Mouse (Mus musculus) CH12.LX (cell line): ENCODE measurements around the gene Fhit.

Experiments used
- BHLHE40 ChIP-seq: IDR thresholded peaks from 2 replicates; pipeline ENCODE4 v1.6.1; 2011; ENCODE audit warnings: mild to moderate bottlenecking, low read depth, low read length, improper control_type of control experiment
- CTCF ChIP-seq, 2 experiments: IDR thresholded peaks in 1 of 2; conservative IDR thresholded peaks in 1 of 2; 2 replicates each; pipeline ENCODE4 v1.5.1; 2011 to 2012; ENCODE audit warnings: low read depth in 2 of 2, low read length in 2 of 2, improper control_type of control experiment in 1 of 2, inconsistent platforms in 1 of 2, mild to moderate bottlenecking in 1 of 2, moderate library complexity in 1 of 2
- EP300 ChIP-seq: IDR thresholded peaks from 2 replicates; pipeline ENCODE4 v1.6.1; 2011; ENCODE audit warnings: low read length, improper control_type of control experiment
- ETS1 ChIP-seq: conservative IDR thresholded peaks from 2 replicates; pipeline ENCODE4 v1.6.1; 2012; ENCODE audit warnings: low read depth, mild to moderate bottlenecking, inconsistent platforms, low read length, improper control_type of control experiment, moderate library complexity
- HCFC1 ChIP-seq: IDR thresholded peaks from 2 replicates; pipeline ENCODE4 v1.6.1; 2012; ENCODE audit warnings: low read depth, mild to moderate bottlenecking, inconsistent platforms, low read length, improper control_type of control experiment
- MAFK ChIP-seq: IDR thresholded peaks from 2 replicates; pipeline ENCODE4 v1.6.1; 2011; ENCODE audit warnings: low read length, improper control_type of control experiment; ENCODE audit not compliant: insufficient replicate concordance
- MAX ChIP-seq: IDR thresholded peaks from 2 replicates; pipeline ENCODE4 v1.6.1; 2011; ENCODE audit warnings: low read length, improper control_type of control experiment
- POLR2A ChIP-seq: IDR thresholded peaks from 2 replicates; pipeline ENCODE4 v1.6.1; 2011; ENCODE audit warnings: low read depth, mild to moderate bottlenecking, improper control_type of control experiment, low read length
- POLR2AphosphoS2 ChIP-seq: IDR thresholded peaks from 2 replicates; pipeline ENCODE4 v1.6.1; 2011; ENCODE audit warnings: low read depth, low read length, improper control_type of control experiment
- RCOR1 ChIP-seq: conservative IDR thresholded peaks from 2 replicates; pipeline ENCODE4 v1.6.1; 2012; ENCODE audit warnings: low read depth, mild to moderate bottlenecking, inconsistent platforms, low read length, improper control_type of control experiment
- TBP ChIP-seq: conservative IDR thresholded peaks from 2 replicates; pipeline ENCODE4 v1.6.1; 2011; ENCODE audit warnings: low read depth, low read length, improper control_type of control experiment
- TCF12 ChIP-seq: IDR thresholded peaks from 2 replicates; pipeline ENCODE4 v1.6.1; 2014; ENCODE audit warnings: low read depth, mild to moderate bottlenecking, inconsistent platforms, low read length, improper control_type of control experiment

DNA sequence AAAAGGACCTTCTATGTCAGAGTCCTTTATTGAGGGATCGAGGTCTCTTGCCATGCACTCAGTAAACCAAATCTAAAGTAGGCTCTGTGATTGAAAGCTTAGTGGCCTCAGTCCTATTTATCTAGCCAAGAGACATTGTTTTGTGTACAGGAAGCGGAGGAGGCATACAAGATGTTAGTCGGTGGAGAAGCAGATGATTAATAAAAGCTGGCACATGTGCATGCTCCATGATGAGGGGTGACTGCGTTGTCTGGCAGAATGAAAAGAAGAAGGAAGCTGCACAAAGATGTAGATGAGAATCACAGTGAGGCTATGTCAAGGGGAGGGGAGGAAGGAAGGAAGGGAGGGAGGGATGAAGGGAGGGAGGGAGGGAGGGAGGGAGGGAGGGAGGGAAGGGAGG, 481.8 kb downstream of the Fhit start:
- TF ChIP-seq POLR2AphosphoS2 (no peak), CTCF (conservative IDR thresholded peaks at IDR 0.05 in 1 of 2, IDR thresholded peaks at IDR 0.05 in 1 of 2; ENCODE audit: low read depth in 2 of 2, low read length in 2 of 2) (no peak), HCFC1 (no peak), EP300 (no peak), TBP (no peak), POLR2A (no peak), BHLHE40 (no peak), TCF12 (no peak), MAX (no peak), MAFK (no peak), ETS1 (no peak), RCOR1 (no peak)
